Mouse (Mus musculus): Measurements from ENCODE around the gene Coro1a.

DNA sequence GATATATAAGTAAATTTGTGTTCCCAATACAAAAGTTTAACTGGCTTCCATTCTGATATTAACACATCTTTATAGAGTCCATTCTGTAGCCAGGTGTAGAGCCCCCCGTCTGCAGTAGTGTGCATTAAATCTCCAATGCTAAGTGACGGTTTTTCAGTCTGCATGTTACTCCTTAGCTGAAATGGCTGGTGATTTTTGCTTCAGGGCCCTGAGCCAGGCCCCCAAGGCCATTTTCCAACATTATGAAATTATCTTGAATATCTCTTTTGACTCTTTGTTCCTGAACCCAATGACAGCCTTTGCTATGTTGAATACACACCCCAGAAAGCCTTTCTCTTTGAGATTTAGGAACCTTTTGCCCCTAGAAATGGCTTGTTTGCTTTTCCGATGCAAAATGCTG, 47.8 kb downstream of the Coro1a start:
- TF ChIP-seq CTCF (IDR thresholded peaks at IDR 0.05) = no peak
- no peak for TF ChIP-seq EP300 (IDR thresholded peaks at IDR 0.05)
